Mouse (Mus musculus) hindbrain, embryonic 11.5 days (tissue): ENCODE results near the gene Epb41l1. TPM values are rescaled to one million over a fixed set of nuclear protein-coding genes. Genes with fewer than 3 reads are reported as not detected.

ENCODE experiments used
- ATAC-seq: fragments of 200-750 bp; cut with Nextera tagmentation; 2 replicates; pipeline ENCODE4 v1.8.0; 2017; ENCODE audit warnings: mild to moderate bottlenecking, moderate TSS enrichment, moderate library complexity; ENCODE audit not compliant: low FRiP score
- DNase-seq: peaks from one replicate; pipeline ENCODE4 v3.0.0-alpha.2; 2015; ENCODE audit warnings: low spot score
- H3K27ac ChIP-seq: fragments of 300-500 bp; sonication (generic); 2 replicates; pipeline ENCODE4 v1.5.1; 2014; ENCODE audit warnings: mild to moderate bottlenecking, low read depth, low read length
- H3K27me3 ChIP-seq: fragments of 300-500 bp; sonication (generic); 2 replicates; pipeline ENCODE4 v1.6.1; 2014; ENCODE audit warnings: mild to moderate bottlenecking, low read length, moderate library complexity, mixed read lengths; ENCODE audit not compliant: control insufficient read depth, insufficient read depth
- H3K36me3 ChIP-seq: fragments of 300-500 bp; sonication (generic); 2 replicates; pipeline ENCODE4 v1.6.1; 2014; ENCODE audit warnings: mild to moderate bottlenecking, low read length, moderate library complexity, mixed read lengths; ENCODE audit not compliant: control insufficient read depth, insufficient read depth
- H3K4me1 ChIP-seq: fragments of 300-500 bp; sonication (generic); replicated peaks from 2 replicates; pipeline ENCODE4 v1.6.1; 2014; ENCODE audit warnings: low read length, mixed read lengths; ENCODE audit not compliant: control insufficient read depth, insufficient read depth
- H3K4me2 ChIP-seq: fragments of 300-500 bp; sonication (generic); replicated peaks from 2 replicates; pipeline ENCODE4 v1.6.1; 2014; ENCODE audit warnings: mild to moderate bottlenecking, low read depth, low read length
- H3K4me3 ChIP-seq: fragments of 300-500 bp; sonication (generic); 2 replicates; pipeline ENCODE4 v1.5.1; 2014; ENCODE audit warnings: low read depth, low read length
- H3K9ac ChIP-seq: fragments of 300-500 bp; sonication (generic); 2 replicates; pipeline ENCODE4 v1.6.1; 2014; ENCODE audit warnings: low read depth, low read length
- H3K9me3 ChIP-seq: fragments of 300-500 bp; sonication (generic); 2 replicates; pipeline ENCODE4 v1.6.1; 2016; ENCODE audit warnings: low read length; ENCODE audit not compliant: control insufficient read depth
- WGBS: fragments of 180-500 bp; shearing (Covaris S2); extraction: QIAGEN DNeasy Blood & Tissue Kit; methylation state at CpG from one replicate; pipeline ENCODE4 v1.1.7; 2014; 5-methylcytosine and 5-hydroxymethylcytosine counted together
- polyA plus RNA-seq: library from polyadenylated mRNA; unstranded; fragments of >200 nt; fragmentation: Nextera tagmentation; extraction: Ambion mirVana; gene quantifications from 2 replicates; pipeline ENCODE4 v1.2.1, GENCODE M21; 2014

Gene Epb41l1
- polyA plus RNA-seq, 1 experiment from 2014 or later, result 5.0 TPM

- DNase-seq (no peak), ATAC-seq (no peak)
- WGBS, result 77% methylated on average over 4 of the region's 4 CpGs
- Histone ChIP-seq H3K9ac (no peak overlapping the region), H3K4me2 (no peak overlapping the region), H3K4me1 (peaks cover 2% of the 10 kb centered on the region; the same call in 1 of the 2 replicates), H3K9me3 (no peaks in the 10 kb centered on the region), H3K4me3 (no peak overlapping the region), H3K27ac (no peak overlapping the region), H3K27me3 (no peaks in the 10 kb centered on the region), H3K36me3 (no peaks in the 10 kb centered on the region)
Measured at GRCm38 (mm10) chr2:156457343-156457717, 36.6 kb downstream of the Epb41l1 start.

- Histone ChIP-seq H3K4me3 (no peak overlapping the region), H3K4me1 (peaks cover 2% of the 10 kb centered on the region; the same call in 1 of the 2 replicates), H3K27ac (no peak overlapping the region), H3K9ac (no peak overlapping the region), H3K4me2 (no peak overlapping the region), H3K9me3 (no peaks in the 10 kb centered on the region), H3K27me3 (no peaks in the 10 kb centered on the region), H3K36me3 (no peaks in the 10 kb centered on the region)
- DNase-seq (no peak), ATAC-seq (no peak)
- 48% methylated on average over 14 of the region's 14 CpGs for WGBS
Measured at GRCm38 (mm10) chr2:156460470-156460869, 39.8 kb downstream of the Epb41l1 start.

- ATAC-seq, result no peak
- no peak for DNase-seq
Measured at GRCm38 (mm10) chr2:156462154-156463029, 41.7 kb downstream of the Epb41l1 start.

GRCm38 (mm10) chr2:156464416-156464815 is 43.7 kb downstream of the Epb41l1 start:
- Histone ChIP-seq H3K27me3 (no peaks in the 10 kb centered on the region), H3K9ac (no peak overlapping the region), H3K9me3 (no peaks in the 10 kb centered on the region), H3K36me3 (no peaks in the 10 kb centered on the region), H3K4me3 (no peak overlapping the region), H3K27ac (no peak overlapping the region), H3K4me1 (peaks cover 2% of the 10 kb centered on the region; the same call in 1 of the 2 replicates), H3K4me2 (no peak overlapping the region)
- 91% methylated on average over 4 of the region's 4 CpGs for WGBS
- DNase-seq (no peak), ATAC-seq (no peak)

More at GRCm38 (mm10) chr2:156462154-156463029, 41.7 kb downstream of the Epb41l1 start:
- WGBS, result 50% methylated on average over 14 of the region's 14 CpGs
- Histone ChIP-seq H3K27ac (no peak overlapping the region), H3K4me3 (no peak overlapping the region), H3K4me2 (no peak overlapping the region), H3K9me3 (no peaks in the 10 kb centered on the region), H3K36me3 (no peaks in the 10 kb centered on the region), H3K4me1 (peaks cover 2% of the 10 kb centered on the region; the same call in 1 of the 2 replicates), H3K9ac (no peak overlapping the region), H3K27me3 (no peaks in the 10 kb centered on the region)

- no peak overlapping the region for H3K27ac ChIP-seq
- H3K36me3 ChIP-seq, result no peaks in the 10 kb centered on the region
- H3K4me3 ChIP-seq, result no peak overlapping the region
- 90% methylated on average over 11 of the region's 11 CpGs for WGBS
- no peak overlapping the region for H3K9ac ChIP-seq
- ATAC-seq (no peak), DNase-seq (no peak)
- no peaks in the 10 kb centered on the region for H3K4me1 ChIP-seq
- H3K4me2 ChIP-seq, result no peak overlapping the region
- no peaks in the 10 kb centered on the region for H3K9me3 ChIP-seq
- H3K27me3 ChIP-seq, result no peaks in the 10 kb centered on the region
Measured at GRCm38 (mm10) chr2:156467538-156467937, 46.8 kb downstream of the Epb41l1 start.

GRCm38 (mm10) chr2:156468890-156469289 is 48.2 kb downstream of the Epb41l1 start:
- H3K27me3 ChIP-seq, result no peaks in the 10 kb centered on the region
- DNase-seq (no peak), ATAC-seq (no peak)
- WGBS, result 89% methylated on average over 5 of the region's 5 CpGs
- no peaks in the 10 kb centered on the region for H3K4me1 ChIP-seq
- no peak overlapping the region for H3K4me2 ChIP-seq
- H3K9me3 ChIP-seq, result no peaks in the 10 kb centered on the region
- no peak overlapping the region for H3K4me3 ChIP-seq
- no peak overlapping the region for H3K9ac ChIP-seq
- no peaks in the 10 kb centered on the region for H3K36me3 ChIP-seq
- H3K27ac ChIP-seq, result no peak overlapping the region

GRCm38 (mm10) chr2:156469508-156469907 is 48.8 kb downstream of the Epb41l1 start:
- 69% methylated on average over 8 of the region's 8 CpGs for WGBS
- no peaks in the 10 kb centered on the region for H3K4me1 ChIP-seq
- ATAC-seq, result no peak

GRCm38 (mm10) chr2:156470938-156471337 is 50.2 kb downstream of the Epb41l1 start:
- Histone ChIP-seq H3K27ac (no peak overlapping the region), H3K4me2 (no peak overlapping the region), H3K36me3 (no peaks in the 10 kb centered on the region), H3K4me3 (no peak overlapping the region), H3K9ac (no peak overlapping the region), H3K4me1 (peaks cover 5% of the 10 kb centered on the region; the same call in 1 of the 2 replicates), H3K9me3 (no peaks in the 10 kb centered on the region), H3K27me3 (no peaks in the 10 kb centered on the region)
- 86% methylated on average over 7 of the region's 7 CpGs for WGBS
- DNase-seq, result no peak
- no peak for ATAC-seq

More at GRCm38 (mm10) chr2:156469508-156469907, 48.8 kb downstream of the Epb41l1 start:
- no peak overlapping the region for H3K9ac ChIP-seq
- no peak overlapping the region for H3K27ac ChIP-seq
- H3K27me3 ChIP-seq, result no peaks in the 10 kb centered on the region
- DNase-seq, result no peak
- no peak overlapping the region for H3K4me2 ChIP-seq
- H3K9me3 ChIP-seq, result no peaks in the 10 kb centered on the region
- no peaks in the 10 kb centered on the region for H3K36me3 ChIP-seq
- H3K4me3 ChIP-seq, result no peak overlapping the region

GRCm38 (mm10) chr2:156472336-156472735 is 51.6 kb downstream of the Epb41l1 start:
- Histone ChIP-seq H3K9ac (no peak overlapping the region), H3K27ac (no peak overlapping the region), H3K9me3 (no peaks in the 10 kb centered on the region), H3K4me2 (no peak overlapping the region), H3K4me1 (peaks cover 5% of the 10 kb centered on the region; the same call in 1 of the 2 replicates), H3K4me3 (no peak overlapping the region), H3K36me3 (no peaks in the 10 kb centered on the region), H3K27me3 (no peaks in the 10 kb centered on the region)
- ATAC-seq (no peak), DNase-seq (no peak)
- 84% methylated on average over 8 of the region's 8 CpGs for WGBS
